Mouse (Mus musculus): ENCODE results near the gene Tal1. TPM values are rescaled to one million over a fixed set of nuclear protein-coding genes. Genes with fewer than 3 reads are reported as not detected.

Gene Tal1
- polyA plus RNA-seq, 1 experiment from 2014 or later, result 0.27 TPM

GRCm38 (mm10) chr4:115060753-115061152 lies 4.5 kb downstream of the Tal1 start:
- H3K27me3 ChIP-seq (replicated peaks; ENCODE audit: control insufficient read depth, insufficient read depth, low read length), result peaks cover 96% of the 10 kb centered on the region
- no peaks in the 10 kb centered on the region for H3K36me3 ChIP-seq (ENCODE audit: control insufficient read depth, insufficient read depth)
- no peak for TF ChIP-seq CTCF (IDR thresholded peaks at IDR 0.05; ENCODE audit: low read depth)
- WGBS, result 33% methylated on average over 3 of the region's 3 CpGs
- no peaks in the 10 kb centered on the region for H3K9me3 ChIP-seq (ENCODE audit: control insufficient read depth)
- H3K4me1 ChIP-seq (replicated peaks; ENCODE audit: control insufficient read depth, insufficient read depth, low read length), result 0 out of 2 replicates have a peak, but pooled peaks cover 2% of the 10 kb centered on the region
- H3K4me2 ChIP-seq (replicated peaks; ENCODE audit: low read depth), result no peak overlapping the region
- ATAC-seq, result no peak
- no peak overlapping the region for H3K27ac ChIP-seq (ENCODE audit: low read depth, low read length)
- H3K4me3 ChIP-seq (ENCODE audit: low read depth, low read length), result no peak overlapping the region
- no peak overlapping the region for H3K9ac ChIP-seq (ENCODE audit: low read depth, low read length)

- Histone ChIP-seq H3K9ac (ENCODE audit: low read depth, low read length) (no peak overlapping the region), H3K4me1 (replicated peaks; ENCODE audit: control insufficient read depth, insufficient read depth, low read length) (0 out of 2 replicates have a peak, but pooled peaks cover 2% of the 10 kb centered on the region), H3K36me3 (ENCODE audit: control insufficient read depth, insufficient read depth) (no peaks in the 10 kb centered on the region), H3K27ac (ENCODE audit: low read depth, low read length) (no peak overlapping the region), H3K9me3 (ENCODE audit: control insufficient read depth) (no peaks in the 10 kb centered on the region), H3K4me3 (ENCODE audit: low read depth, low read length) (peak overlapping the region; percentile 51), H3K27me3 (replicated peaks; ENCODE audit: control insufficient read depth, insufficient read depth, low read length) (peaks cover 91% of the 10 kb centered on the region), H3K4me2 (replicated peaks; ENCODE audit: low read depth) (peak overlapping the region; percentile 79)
- WGBS, result 2% methylated on average over 9 of the region's 9 CpGs
- ATAC-seq, result no peak
- TF ChIP-seq CTCF (IDR thresholded peaks at IDR 0.05; ENCODE audit: low read depth), result no peak
These were observed 6.3 kb downstream of the Tal1 start for GRCm38 (mm10) chr4:115062540-115062874.

DNA sequence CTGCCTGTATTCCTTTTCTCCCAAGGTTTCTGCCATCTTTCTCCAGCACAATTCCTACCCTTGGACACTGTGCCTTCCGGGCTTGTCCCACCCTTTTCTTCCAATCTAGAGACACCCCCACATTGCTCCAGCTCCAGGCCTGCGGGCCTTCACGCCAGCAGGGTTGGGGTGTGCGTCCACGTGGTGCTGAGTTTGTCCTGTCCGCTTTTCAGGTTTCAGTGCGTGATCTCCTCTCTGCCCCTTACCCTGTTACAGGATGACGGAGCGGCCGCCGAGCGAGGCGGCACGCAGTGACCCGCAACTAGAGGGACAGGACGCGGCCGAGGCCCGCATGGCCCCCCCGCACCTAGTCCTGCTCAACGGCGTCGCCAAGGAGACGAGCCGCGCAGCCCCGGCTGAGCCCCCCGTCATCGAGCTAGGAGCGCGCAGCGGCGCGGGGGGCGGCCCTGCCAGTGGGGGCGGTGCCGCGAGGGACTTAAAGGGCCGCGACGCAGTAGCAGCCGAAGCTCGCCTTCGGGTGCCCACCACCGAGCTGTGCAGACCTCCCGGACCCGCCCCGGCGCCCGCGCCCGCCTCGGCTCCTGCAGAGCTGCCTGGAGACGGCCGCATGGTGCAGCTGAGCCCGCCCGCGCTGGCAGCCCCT lies 6.8 kb downstream of the Tal1 start:
- Histone ChIP-seq H3K27me3 (replicated peaks; ENCODE audit: control insufficient read depth, insufficient read depth, low read length) (peaks cover 87% of the 10 kb centered on the region), H3K4me1 (replicated peaks; ENCODE audit: control insufficient read depth, insufficient read depth, low read length) (0 out of 2 replicates have a peak, but pooled peaks cover 2% of the 10 kb centered on the region), H3K9ac (ENCODE audit: low read depth, low read length) (peak overlapping the region; percentile 26; the same call in 1 of the 2 replicates), H3K4me3 (ENCODE audit: low read depth, low read length) (peak overlapping the region; percentile 51), H3K4me2 (replicated peaks; ENCODE audit: low read depth) (peak overlapping the region; percentile 79), H3K27ac (ENCODE audit: low read depth, low read length) (no peak overlapping the region), H3K36me3 (ENCODE audit: control insufficient read depth, insufficient read depth) (no peaks in the 10 kb centered on the region), H3K9me3 (ENCODE audit: control insufficient read depth) (no peaks in the 10 kb centered on the region)
- peak; percentile 25; the same call in 1 of the 2 replicates for ATAC-seq
- TF ChIP-seq CTCF (IDR thresholded peaks at IDR 0.05; ENCODE audit: low read depth), result no peak
- 1% methylated on average over 52 of the region's 58 CpGs for WGBS

GRCm38 (mm10) chr4:115063518-115064239 lies 7.5 kb downstream of the Tal1 start:
- TF ChIP-seq CTCF (IDR thresholded peaks at IDR 0.05; ENCODE audit: low read depth), result no peak
- Histone ChIP-seq H3K27ac (ENCODE audit: low read depth, low read length) (no peak overlapping the region), H3K4me2 (replicated peaks; ENCODE audit: low read depth) (peak overlapping the region; percentile 79), H3K9ac (ENCODE audit: low read depth, low read length) (peak overlapping the region; percentile 26; the same call in 1 of the 2 replicates), H3K9me3 (ENCODE audit: control insufficient read depth) (no peaks in the 10 kb centered on the region), H3K27me3 (replicated peaks; ENCODE audit: control insufficient read depth, insufficient read depth, low read length) (peaks cover 86% of the 10 kb centered on the region), H3K36me3 (ENCODE audit: control insufficient read depth, insufficient read depth) (no peaks in the 10 kb centered on the region), H3K4me3 (ENCODE audit: low read depth, low read length) (peak overlapping the region; percentile 51), H3K4me1 (replicated peaks; ENCODE audit: control insufficient read depth, insufficient read depth, low read length) (0 out of 2 replicates have a peak, but pooled peaks cover 2% of the 10 kb centered on the region)
- 4% methylated on average over 31 of the region's 31 CpGs for WGBS
- peak; percentile 19; the same call in 1 of the 2 replicates for ATAC-seq

DNA sequence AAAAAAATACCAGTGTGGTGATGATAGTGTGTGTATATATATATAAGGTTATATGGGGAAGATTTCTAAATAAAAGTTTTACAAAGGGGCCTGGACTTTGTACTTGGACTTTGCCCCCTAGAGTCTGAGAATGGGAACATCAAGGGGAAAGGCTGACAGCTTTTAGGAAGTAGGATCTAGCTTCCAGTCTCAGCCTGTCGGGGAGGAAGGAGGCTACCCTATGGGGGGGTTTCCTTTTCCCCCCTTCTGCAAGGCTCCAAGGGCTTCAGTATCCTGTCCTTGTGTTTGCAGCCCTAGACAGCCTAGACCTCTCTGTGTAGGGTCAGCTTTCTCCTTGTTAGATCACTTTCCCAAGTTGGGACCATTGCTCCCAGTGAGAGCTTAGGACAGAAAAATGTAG lies 15.4 kb downstream of the Tal1 start:
- H3K9me3 ChIP-seq (ENCODE audit: control insufficient read depth), result no peaks in the 10 kb centered on the region
- H3K4me3 ChIP-seq (ENCODE audit: low read depth, low read length), result no peak overlapping the region
- H3K4me2 ChIP-seq (replicated peaks; ENCODE audit: low read depth), result no peak overlapping the region
- ATAC-seq, result no peak
- H3K4me1 ChIP-seq (replicated peaks; ENCODE audit: control insufficient read depth, insufficient read depth, low read length), result no peaks in the 10 kb centered on the region
- no peaks in the 10 kb centered on the region for H3K36me3 ChIP-seq (ENCODE audit: control insufficient read depth, insufficient read depth)
- no peak overlapping the region for H3K27ac ChIP-seq (ENCODE audit: low read depth, low read length)
- WGBS, result 17% methylated on average over 1 of the region's 1 CpGs
- H3K27me3 ChIP-seq (replicated peaks; ENCODE audit: control insufficient read depth, insufficient read depth, low read length), result peaks cover 10% of the 10 kb centered on the region
- no peak overlapping the region for H3K9ac ChIP-seq (ENCODE audit: low read depth, low read length)
- TF ChIP-seq CTCF (IDR thresholded peaks at IDR 0.05; ENCODE audit: low read depth), result peak; percentile 24

DNA sequence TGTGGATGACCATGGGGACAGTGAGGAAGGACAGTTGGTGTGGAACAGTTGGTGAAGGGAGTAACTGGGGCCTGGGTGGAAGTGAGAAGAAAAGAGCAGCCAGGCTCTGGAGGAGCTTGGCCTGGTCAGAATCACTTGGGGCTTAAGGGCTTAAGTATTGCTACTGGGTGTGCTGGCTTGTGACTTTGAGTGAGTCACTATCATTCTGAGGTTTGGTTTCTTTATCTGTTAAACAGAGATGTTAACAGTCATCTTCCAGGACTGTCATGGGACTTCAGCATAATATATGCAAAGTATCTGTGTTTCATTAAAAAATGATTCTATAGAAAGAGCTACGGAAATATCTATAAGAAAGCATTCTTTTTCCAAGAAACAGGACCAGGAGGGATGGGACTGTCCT lies 18.6 kb downstream of the Tal1 start:
- Histone ChIP-seq H3K9ac (ENCODE audit: low read depth, low read length) (no peak overlapping the region), H3K27ac (ENCODE audit: low read depth, low read length) (peak overlapping the region; percentile 42; the same call in 1 of the 2 replicates), H3K4me1 (replicated peaks; ENCODE audit: control insufficient read depth, insufficient read depth, low read length) (no peaks in the 10 kb centered on the region), H3K4me3 (ENCODE audit: low read depth, low read length) (no peak overlapping the region), H3K4me2 (replicated peaks; ENCODE audit: low read depth) (no peak overlapping the region), H3K27me3 (replicated peaks; ENCODE audit: control insufficient read depth, insufficient read depth, low read length) (no peaks in the 10 kb centered on the region), H3K9me3 (ENCODE audit: control insufficient read depth) (no peaks in the 10 kb centered on the region), H3K36me3 (ENCODE audit: control insufficient read depth, insufficient read depth) (no peaks in the 10 kb centered on the region)
- no peak for ATAC-seq
- TF ChIP-seq CTCF (IDR thresholded peaks at IDR 0.05; ENCODE audit: low read depth), result no peak
- 79% methylated on average over 1 of the region's 1 CpGs for WGBS

All from intestine, postnatal 0 days (tissue).